Mouse (Mus musculus): Measurements from ENCODE around the gene Cntrob.

- no peak for TF ChIP-seq TAL1 (IDR thresholded peaks at IDR 0.05; ENCODE audit: low read length)
- no peak for TF ChIP-seq GATA1 (IDR thresholded peaks at IDR 0.05; ENCODE audit: low read length)
These were observed 17.5 kb downstream of the Cntrob start for GRCm38 (mm10) chr11:69306039-69306438.

Measured in erythroblast, embryonic 14.5 days (primary cell).